Mouse (Mus musculus) frontal cortex, postnatal 14 days (tissue): ENCODE measurements around the gene Amfr.

ENCODE experiments used
- DNase-seq, 2 experiments: peaks; one replicate each; pipeline ENCODE4 v3.0.0; 2022; ENCODE audit warnings: low spot score in 2 of 2

Gene Amfr

DNA sequence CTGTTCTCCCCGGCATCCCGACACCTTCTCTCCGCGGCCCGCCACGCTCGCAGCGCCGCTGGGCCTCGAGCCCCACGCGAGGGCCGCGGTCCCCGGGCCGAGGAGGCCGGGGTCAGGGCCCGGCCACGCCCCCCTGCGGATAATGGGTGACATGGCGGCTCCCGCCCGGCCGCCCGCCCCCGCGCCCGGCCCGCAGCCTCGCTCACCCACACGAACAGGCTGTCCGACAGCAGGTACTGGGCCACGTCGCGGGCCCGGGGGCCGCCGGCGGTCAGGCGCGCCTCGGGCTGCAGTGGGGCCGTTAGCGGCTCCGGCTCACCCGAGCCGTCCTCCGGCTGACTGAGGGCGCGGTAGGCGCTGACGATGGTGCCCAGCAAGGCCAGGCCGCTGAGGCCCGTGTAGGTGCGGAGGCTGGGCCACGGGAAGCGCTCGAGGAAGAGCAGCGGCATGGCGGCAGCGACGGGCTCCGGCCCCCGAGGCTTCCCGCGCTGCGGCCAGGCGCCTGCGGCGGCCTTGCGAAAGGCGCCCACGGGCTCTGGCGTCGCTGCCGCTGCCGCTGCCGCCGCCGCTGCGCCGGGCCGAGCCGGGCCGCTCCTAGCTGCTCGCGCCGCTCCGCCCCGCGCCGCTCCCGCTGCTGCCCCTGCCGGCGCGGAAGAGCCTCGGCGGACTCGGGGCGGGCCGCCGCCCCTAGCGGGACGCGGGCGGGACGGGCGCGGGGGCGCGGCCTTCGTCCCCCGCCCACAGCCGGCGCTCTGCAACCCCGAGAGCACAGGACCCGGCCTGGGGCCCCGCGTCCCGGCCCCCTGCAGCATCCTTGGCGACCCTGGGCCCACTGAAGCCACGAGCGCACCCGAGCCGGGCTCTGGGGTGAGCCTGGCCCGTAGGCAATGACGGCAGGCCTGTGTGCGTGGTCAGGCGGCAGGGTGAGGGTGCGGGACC, at the start of gene Amfr:
Gene Amfr (minus strand): TSS at position 830 of the 939 bp plus-strand sequence.
- DNase-seq, result peak; percentile 27 to 33

DNA sequence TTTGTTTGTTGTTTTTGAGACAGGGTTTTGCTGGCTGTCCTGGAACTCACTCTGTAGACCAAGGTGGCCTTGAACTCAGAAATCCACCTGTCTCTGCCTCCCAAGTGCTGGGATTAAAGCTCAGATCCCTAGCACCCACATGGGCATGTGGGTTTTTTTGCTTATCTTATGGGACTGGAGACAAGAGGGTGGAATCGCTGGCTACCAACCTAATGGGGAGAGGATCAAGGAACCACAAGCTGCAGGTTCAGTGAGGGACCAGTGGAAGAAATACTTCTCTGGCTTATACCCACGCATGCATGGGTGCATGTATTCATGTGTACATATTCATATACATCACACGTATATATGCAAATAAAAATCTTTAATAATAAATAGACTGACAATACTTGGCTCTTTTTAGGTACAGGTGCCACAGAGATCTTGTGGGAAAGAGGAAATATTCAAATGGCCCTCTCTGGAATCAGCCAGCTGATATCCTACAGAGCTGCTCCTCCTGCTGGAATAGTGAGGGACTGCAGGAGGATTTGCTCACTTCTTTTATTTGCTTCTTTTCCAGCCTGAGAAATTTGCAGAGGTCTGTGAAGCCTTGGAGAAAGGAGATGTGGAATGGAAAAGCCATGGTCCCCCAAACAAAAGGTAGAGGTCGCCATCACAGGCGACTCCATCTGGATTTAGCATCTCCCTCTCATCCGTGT, 44.7 kb upstream of the Amfr start:
- peak in 1 of 2 experiments; percentile 54 for DNase-seq

DNA sequence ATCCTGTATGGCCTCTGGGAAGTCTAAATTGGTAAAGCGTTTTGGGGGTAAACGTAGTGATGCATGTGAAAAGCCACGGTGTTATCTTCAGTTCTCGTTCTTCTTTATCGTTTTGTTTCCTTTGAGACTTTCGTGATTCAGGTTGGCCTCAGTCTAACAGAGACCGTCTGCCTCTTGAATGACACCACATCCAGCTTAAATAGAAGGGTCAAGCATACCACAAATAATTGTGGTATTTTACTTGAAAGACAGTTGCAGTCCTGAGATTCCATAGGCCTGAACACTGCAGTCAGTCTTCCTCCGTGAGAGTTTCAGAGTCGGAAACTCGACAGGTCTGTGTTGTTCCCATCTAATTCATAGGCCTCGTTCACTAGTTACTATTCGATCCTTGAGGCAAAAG, 40.1 kb upstream of the Amfr start:
- DNase-seq, result no peak

DNA sequence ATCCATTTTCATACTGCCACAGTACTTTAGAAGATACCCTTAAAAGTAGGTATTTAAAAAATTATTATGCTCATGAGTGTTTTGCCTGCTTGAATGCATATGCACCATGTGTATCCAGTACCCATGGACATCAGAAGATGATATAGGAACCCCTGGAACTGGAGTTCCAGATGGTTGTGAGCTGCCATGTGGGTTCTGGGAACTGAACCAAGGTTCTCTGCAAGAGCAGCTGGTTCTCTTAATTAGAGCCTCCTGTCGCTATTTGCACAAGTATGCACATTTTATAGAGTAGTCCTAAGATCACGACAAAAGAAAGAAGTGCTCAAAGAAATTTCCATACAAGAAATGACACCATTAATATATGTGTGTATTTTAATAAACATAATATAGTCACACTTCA, 35.2 kb upstream of the Amfr start:
- no peak for DNase-seq

DNA sequence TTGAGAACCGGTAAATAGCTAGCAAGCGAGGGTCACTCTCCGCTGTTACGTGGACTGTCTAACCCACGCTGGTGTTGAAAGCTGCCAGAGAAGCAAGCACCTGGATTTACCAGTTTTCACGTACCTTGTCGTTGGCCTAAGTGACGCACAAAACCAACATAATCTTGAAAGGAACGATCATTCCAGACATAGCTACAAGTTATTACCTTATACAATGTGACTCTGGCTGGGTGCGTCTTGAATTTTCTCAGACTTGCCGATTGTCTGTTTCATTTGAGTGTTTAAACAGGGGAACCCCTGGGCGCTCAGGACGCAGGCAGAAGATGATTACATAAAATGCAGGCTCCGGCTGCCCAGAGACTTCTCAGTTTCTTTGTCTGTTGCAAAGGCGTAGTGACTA, 25.2 kb upstream of the Amfr start:
- no peak for DNase-seq

DNA sequence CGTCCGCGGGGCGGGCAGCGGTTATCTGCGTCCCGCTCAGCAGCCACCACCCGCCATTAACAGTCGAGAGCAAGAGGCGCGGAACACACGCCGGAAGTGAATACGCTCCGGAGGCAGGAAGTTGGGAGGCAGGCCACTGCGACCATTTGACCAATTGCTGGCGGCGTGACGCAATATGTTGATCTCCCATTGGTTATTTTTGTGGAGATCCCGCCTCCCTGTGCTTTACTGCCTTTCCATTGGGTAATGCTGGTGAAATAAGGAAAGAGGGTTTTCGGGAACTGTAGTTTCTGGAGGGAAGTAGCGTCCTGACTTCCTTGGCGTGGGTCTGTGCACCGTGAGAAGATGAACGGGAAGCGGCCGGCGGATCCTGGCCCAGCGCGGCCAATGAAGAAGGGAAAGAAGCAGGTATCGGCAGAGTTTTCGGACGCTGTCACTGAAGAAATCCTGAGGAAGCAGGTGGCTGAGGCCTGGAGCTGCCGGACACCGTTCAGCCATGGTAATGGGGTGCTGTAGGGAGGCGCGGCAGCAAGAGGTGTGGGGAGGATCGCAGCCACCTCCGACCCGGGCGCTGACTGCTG, 24.4 kb upstream of the Amfr start, which contains the start of the genes Nudt21 and Ogfod1:
Gene Nudt21 (minus strand): TSS at position 88 of the 581 bp plus-strand sequence.
Gene Ogfod1 (plus strand): TSS at position 255 of the 581 bp plus-strand sequence.
- peak; percentile 94 for DNase-seq

DNA sequence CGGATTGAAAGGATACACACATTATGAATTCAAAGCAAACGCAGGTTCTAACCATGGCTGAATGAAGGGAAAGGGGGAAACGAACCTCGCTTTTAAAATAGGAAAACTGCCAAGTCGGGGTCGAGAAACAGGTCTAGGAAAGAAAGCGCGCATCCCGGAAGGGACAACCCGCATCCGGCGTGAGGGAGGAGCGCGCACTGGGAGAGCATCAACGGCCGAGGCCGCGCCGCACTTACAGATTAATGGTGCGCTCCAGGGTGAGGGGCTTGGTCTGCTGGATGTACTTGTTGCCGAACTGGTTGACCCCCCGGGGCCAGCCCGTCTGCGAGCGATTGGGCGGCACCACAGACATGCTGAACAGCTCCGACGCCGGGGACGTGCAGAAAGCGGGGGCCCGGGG, 23.9 kb upstream of the Amfr start:
- DNase-seq, result peak in 1 of 2 experiments; percentile 62

DNA sequence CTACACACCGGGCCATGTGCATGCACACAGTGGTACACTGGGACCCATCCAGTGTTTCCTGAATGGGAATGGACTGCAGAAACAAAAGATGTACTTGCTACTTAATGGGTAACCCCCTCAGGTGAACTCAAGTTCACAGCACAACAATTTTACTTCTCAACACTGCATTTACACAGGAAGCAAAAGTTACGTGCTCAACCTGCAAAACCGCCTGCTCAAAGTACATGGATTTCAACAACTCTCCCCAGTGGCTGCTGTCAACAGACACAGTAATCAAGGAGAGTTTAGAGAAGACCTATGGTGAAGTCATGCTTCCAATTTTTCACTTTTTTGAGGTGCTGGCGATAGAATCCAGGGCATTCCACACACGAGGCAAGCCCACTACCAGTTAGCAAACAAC, 22.6 kb upstream of the Amfr start:
- no peak for DNase-seq

DNA sequence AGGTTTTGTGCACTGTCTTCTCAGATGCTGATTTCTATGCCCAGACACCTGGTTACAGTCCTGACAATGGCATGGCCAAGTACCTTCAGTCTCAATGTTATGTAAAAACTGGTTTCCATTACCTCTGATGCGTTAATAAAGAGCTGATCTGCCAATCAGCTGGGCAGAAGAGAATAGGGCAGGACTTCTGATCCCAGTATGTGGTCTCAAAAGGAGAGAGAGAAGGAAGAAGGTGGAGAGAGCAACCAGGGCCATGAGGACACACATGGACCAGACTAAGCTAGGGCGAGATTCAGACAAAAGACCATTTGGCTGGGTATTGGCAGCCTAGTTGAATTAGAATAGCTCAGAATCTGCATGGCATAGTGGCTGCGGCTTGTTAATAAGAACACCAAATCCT, 21.0 kb upstream of the Amfr start:
- DNase-seq, result no peak

DNA sequence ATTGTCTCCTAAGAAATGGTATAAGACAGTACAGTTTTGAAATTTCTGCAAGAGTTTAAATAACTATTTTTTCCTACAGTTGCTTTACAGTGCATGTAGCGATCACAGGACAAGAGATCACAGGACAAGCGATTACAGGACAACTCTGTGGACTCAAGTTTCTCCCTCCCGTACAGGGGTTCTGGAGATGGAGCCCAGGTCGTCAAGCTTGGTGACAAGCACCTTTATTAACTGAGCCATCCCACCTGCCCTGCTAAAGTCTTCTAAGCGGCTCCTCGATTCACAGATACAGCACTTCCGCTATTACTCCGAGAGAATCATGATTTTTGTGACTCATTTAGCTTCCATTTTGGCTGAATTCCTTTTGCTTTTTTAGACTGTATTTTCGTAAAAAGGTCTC, 17.1 kb upstream of the Amfr start:
- no peak for DNase-seq

DNA sequence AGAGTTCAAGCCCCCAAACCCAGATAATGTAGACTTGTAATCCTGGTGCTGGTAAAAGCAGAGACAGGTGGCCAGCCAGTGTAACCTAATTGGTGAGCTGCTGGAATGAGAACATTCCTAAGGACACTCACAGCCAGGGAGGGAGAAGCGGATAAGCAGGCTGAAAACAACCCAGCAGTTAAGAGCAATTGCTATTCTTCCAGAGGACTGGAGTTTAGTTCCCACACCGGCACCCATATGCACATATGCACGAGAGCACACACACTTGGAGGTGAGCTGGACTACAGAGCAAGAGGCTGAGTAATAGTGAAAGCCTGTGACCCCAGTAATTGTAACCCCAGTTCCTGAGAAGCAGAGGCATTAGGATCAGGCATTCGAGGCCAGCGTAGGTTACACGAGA, 11.3 kb upstream of the Amfr start:
- DNase-seq, result no peak

DNA sequence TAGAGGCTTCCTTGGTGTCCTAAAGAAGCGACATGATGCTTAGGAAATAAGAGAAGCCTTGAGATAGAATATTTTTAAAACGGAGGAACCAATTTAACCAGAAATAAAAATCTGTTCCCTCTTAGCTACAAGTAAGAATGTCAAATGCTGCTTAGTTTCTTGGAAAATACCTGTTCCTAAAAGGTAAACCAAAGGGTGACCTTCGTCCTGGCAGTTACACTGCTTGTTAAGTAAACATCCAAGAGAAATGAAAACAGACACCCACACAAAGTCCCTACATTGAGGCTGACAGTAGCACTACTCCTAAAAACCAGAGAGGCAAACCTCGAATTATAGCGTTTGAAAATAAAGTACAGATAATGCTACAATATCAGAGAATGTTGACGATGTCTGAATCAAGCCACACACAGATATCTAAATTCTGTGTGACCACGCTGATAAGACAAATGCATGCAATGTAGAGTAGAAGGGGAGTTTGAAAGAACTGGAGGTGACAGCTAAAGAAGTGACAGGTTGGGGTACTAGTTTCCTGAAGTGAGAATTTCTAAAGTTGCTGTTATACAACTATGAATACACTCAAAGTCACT, 477 bp upstream of the Amfr start:
- no peak for DNase-seq

DNA sequence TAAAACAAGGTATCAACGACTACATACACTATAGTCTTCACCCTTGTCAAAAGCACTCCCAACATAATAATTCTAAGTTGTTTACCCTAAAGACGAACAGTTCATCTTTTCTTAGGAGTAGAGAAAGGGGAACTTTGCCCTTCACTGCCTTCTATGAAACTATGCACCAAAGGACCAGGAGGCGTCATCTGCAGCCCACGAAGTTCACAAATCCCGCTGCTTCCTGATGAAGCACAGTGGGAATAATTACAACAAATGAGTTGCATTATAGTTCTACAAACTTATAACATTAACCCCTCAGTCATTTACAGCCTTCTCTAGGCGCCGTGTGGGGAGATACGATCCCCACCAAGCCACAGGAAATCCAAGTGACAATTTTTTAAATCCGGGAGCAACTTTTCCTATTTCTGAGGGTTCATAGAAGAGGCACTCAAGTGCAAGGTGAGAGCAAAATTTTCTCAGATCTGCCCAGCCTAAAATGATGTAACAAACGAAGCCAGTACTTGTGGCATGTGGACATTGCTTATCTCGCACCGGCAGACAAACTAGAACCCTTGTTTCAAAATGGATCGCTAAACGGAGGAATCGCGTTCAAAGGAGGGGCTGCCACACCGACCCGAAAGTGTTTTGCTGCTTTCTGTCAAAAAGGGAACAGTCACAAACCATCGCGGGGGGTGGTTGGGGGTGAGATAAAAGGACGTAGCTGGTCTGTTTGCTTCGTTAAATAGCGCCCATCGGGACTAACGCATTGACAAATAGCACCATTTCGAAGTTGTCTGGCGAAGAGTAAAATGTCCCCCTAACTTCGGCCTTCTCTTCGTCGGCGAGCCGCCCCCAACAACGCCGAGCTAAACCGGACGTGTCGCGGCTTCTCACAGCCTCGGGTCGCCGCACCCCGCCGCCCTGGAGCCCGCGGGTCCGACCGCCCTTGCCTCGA, 1.3 kb downstream of the Amfr start:
- DNase-seq, result no peak

DNA sequence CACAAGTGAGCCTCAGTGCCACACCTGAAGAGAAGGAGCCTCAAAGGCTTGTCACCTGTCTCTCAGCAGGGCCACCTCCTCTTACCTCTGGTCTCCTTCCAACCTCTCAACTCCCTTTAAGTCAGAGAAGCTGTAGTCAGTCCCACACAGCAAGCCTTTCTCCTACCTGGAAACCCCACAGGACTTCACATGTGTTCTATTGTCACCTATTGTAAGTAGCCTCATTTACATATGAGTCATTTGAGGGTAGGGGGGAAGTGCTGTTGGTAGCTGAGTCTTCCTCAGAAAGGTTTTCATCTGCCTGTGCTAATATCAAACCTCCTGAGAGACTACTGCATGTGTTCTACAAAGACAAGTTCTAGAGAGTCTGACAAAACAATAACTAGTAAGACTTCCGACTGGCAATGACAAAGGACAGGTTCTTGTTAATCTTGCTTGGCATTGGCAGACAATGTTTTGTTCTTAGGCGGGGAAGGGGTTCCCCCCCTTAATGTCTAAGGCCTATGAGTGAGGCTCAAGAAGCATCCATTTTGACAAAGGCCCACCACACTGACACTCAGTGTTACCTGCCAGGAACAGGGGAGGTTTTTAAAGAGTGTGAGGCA, 2.4 kb downstream of the Amfr start:
- DNase-seq, result no peak

DNA sequence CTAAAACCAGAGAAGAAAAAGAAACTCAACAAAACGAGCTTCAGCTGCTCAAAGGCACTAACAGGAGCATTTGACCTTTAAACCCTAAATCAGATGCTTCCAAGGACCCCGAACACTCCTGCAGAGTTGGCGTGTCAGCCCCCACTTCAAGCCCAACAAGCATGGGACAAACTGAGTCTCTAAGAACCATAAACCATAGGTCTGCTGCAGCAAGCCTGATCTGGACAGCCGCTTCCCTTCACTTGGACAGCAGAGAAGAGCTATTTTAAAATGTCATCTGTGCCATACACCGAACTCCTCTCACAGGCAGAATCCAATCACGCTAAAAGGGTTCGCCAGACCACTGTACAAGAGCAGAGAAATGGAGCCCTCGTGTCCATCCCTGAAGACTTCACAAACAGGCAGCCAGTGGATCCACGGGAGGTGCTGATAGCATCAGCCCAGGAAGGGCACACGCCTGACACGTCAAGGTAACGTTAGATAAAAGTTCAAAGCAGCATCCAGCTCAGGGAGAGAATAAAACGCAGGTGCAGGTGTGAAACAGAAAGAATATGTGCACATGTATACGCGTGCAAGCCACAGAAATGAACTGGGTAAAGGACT, 3.3 kb downstream of the Amfr start:
- DNase-seq, result no peak

DNA sequence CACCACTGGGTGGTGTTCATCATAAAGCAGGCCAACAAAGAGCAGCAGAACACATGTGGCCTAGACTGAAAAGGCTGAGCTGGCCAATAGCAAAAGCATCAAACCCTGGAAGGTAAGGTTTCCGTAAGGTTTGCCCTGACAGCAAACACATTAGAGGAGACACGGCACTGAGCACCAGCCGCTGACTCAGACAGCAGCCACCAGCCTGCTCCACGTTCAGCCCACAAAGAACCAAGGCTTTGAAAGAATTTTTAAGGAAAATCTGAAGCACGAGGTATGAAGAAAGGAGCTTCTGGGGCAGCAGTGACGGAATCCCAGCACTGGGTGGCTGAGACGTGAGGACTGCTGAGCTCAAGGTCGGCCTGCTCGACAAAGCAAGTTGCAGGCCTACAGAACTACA, 8.5 kb downstream of the Amfr start:
- DNase-seq, result no peak

DNA sequence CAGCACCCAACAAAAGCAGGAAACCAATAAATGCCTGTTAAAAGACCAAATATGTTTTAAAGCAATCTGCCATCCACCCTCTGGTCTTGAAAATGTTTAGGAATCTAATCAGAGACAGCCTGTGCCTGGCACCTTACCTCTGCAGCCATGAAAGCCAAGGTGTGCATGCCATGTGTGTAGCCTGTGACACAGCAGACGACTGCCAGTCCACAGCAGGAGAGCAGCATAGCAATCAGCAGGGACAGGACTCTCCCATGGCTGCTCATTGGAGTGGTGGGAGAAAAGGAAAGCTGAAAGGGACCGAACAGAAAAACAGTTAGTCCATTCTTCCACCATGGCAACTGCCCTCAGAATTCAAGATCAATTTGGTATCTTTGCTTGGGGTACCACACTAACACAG, 13.7 kb downstream of the Amfr start:
- DNase-seq, result no peak

DNA sequence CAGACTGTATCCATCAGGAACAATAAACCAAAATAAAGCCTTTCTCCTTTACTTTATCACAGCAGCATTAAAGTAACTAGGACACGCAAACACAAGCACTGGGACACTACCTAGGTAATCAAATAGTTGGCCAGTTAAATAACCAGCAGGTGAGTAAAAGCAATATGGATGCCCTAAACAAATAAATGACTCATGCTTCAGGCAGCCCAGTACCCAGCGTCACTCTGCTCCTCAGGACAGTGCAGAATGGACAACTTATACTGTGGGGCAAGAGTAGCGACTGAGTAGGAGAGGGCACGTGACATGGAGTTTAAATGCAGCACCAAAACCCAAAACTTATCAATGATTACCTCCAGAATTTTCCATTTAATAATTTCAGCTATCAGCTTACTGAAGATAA, 22.9 kb downstream of the Amfr start:
- DNase-seq, result no peak

DNA sequence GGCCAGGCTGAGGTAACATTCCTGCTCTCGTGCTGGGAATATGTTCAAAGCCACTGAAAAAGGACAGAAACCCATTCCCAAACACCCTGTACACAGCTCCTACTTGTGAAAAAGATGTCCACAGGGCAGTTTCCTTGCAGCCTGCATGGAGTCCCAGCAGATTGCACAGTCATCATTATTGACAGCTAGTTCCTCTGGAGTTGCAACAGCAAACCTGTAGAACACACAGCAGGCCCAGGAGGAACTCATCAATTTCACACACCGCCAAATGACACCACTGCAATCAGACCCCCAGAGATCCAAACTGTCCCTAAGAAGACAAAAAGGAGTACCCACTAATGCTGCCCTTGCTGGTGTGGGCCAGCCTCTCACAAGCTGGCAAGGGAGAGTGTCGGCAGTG, 27.9 kb downstream of the Amfr start:
- no peak for DNase-seq

DNA sequence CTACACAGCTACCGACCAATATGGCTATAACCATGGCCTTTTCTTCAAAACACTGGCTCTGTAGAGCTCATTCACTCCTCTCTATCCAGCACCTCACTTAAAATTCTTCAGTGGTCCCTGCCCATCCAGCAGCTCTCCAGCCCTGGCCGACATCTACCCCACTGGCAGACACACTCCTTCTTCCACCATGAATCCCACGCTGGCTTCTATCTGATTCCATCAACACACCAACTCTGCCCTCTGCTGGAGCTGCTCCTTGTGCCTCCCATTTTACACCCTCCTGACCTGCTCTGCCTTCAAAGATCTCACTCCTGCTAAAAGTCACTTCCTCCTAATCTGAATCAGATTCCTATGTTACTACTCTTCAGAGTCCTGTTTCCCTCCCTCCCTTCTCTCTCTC, 28.8 kb downstream of the Amfr start:
- no peak for DNase-seq
